Mouse (Mus musculus) megakaryocyte, embryonic 14.5 days (primary cell): ENCODE measurements at regions not wholly inside any gene's neighbourhood (a gene's known extent, or its start where the extent isn't known, plus 50 kb on each side); places are given as distances from the start of the nearest gene placed in this dataset.
A peak's percentile ranks its signal among the peaks of the same experiment; 100 is the strongest.

Experiments used
- H3K27me3 ChIP-seq: replicated peaks from 2 replicates; pipeline ENCODE3; 2012; ENCODE audit warnings: inconsistent platforms
- H3K36me3 ChIP-seq: replicated peaks from 2 replicates; pipeline ENCODE3; 2012; ENCODE audit warnings: low read length, inconsistent platforms, mixed read lengths
- H3K4me1 ChIP-seq: 2 replicates; pipeline ENCODE4 v1.6.1; 2012; ENCODE audit warnings: inconsistent platforms
- H3K4me3 ChIP-seq: replicated peaks from 2 replicates; pipeline ENCODE3; 2012; ENCODE audit warnings: moderate library complexity, mild to moderate bottlenecking, inconsistent platforms
- H3K9me3 ChIP-seq: 2 replicates; pipeline ENCODE4 v1.6.1; 2012; ENCODE audit warnings: inconsistent platforms
- FLI1 ChIP-seq: IDR thresholded peaks from 2 replicates; pipeline ENCODE4 v1.6.1; 2012; ENCODE audit warnings: low read length, inconsistent platforms, mixed read lengths
- GATA1 ChIP-seq: IDR thresholded peaks from 3 replicates; pipeline ENCODE4 v1.6.1; 2012; ENCODE audit warnings: mixed read lengths, low read length, inconsistent platforms, borderline replicate concordance

GRCm38 (mm10) chr2:46055729-46056128 is 938.5 kb upstream of the Zeb2 start:
- no peaks in the 10 kb centered on the region for H3K9me3 ChIP-seq
- TF ChIP-seq GATA1 (no peak), FLI1 (no peak)
- H3K36me3 ChIP-seq, result no peaks in the 10 kb centered on the region
- H3K27me3 ChIP-seq, result no peaks in the 10 kb centered on the region
- H3K4me1 ChIP-seq, result peaks cover 3% of the 10 kb centered on the region; the same call in 1 of the 2 replicates
- H3K4me3 ChIP-seq, result peak overlapping the region; percentile 62

- H3K4me3 ChIP-seq, result no peak overlapping the region
- no peaks in the 10 kb centered on the region for H3K9me3 ChIP-seq
- H3K27me3 ChIP-seq, result no peaks in the 10 kb centered on the region
- no peak for TF ChIP-seq GATA1
- TF ChIP-seq FLI1, result no peak
- H3K36me3 ChIP-seq, result no peaks in the 10 kb centered on the region
- H3K4me1 ChIP-seq, result peaks cover 3% of the 10 kb centered on the region; the same call in 1 of the 2 replicates
These were observed 937.7 kb upstream of the Zeb2 start for GRCm38 (mm10) chr2:46054902-46055301.

- H3K9me3 ChIP-seq, result no peaks in the 10 kb centered on the region
- TF ChIP-seq FLI1, result no peak
- TF ChIP-seq GATA1, result no peak
- no peaks in the 10 kb centered on the region for H3K36me3 ChIP-seq
- no peaks in the 10 kb centered on the region for H3K27me3 ChIP-seq
- H3K4me3 ChIP-seq, result no peak overlapping the region
- no peaks in the 10 kb centered on the region for H3K4me1 ChIP-seq
These were observed 904.7 kb upstream of the Zeb2 start for GRCm38 (mm10) chr2:46021854-46022253.

GRCm38 (mm10) chr2:46013771-46014269 is 896.6 kb upstream of the Zeb2 start:
- Histone ChIP-seq H3K9me3 (no peaks in the 10 kb centered on the region), H3K36me3 (no peaks in the 10 kb centered on the region), H3K27me3 (no peaks in the 10 kb centered on the region), H3K4me1 (no peaks in the 10 kb centered on the region), H3K4me3 (no peak overlapping the region)
- TF ChIP-seq FLI1 (no peak), GATA1 (no peak)

- no peaks in the 10 kb centered on the region for H3K36me3 ChIP-seq
- H3K4me1 ChIP-seq, result no peaks in the 10 kb centered on the region
- TF ChIP-seq GATA1 (no peak), FLI1 (no peak)
- H3K9me3 ChIP-seq, result no peaks in the 10 kb centered on the region
- H3K27me3 ChIP-seq, result no peaks in the 10 kb centered on the region
- no peak overlapping the region for H3K4me3 ChIP-seq
These were observed 895.5 kb upstream of the Zeb2 start for GRCm38 (mm10) chr2:46012716-46013115.

GRCm38 (mm10) chr2:45975157-45975556 is 858.0 kb upstream of the Zeb2 start:
- no peaks in the 10 kb centered on the region for H3K27me3 ChIP-seq
- H3K4me1 ChIP-seq, result peaks cover 10% of the 10 kb centered on the region; the same call in 1 of the 2 replicates
- no peak overlapping the region for H3K4me3 ChIP-seq
- H3K36me3 ChIP-seq, result no peaks in the 10 kb centered on the region
- no peaks in the 10 kb centered on the region for H3K9me3 ChIP-seq
- no peak for TF ChIP-seq GATA1
- TF ChIP-seq FLI1, result no peak

- Histone ChIP-seq H3K4me3 (no peak overlapping the region), H3K9me3 (no peaks in the 10 kb centered on the region), H3K36me3 (no peaks in the 10 kb centered on the region), H3K4me1 (no peaks in the 10 kb centered on the region), H3K27me3 (no peaks in the 10 kb centered on the region)
- TF ChIP-seq FLI1, result no peak
- TF ChIP-seq GATA1, result no peak
These were observed 851.4 kb upstream of the Zeb2 start for GRCm38 (mm10) chr2:45968635-45969034.

GRCm38 (mm10) chr2:45956792-45957330 is 839.7 kb upstream of the Zeb2 start:
- H3K27me3 ChIP-seq, result no peaks in the 10 kb centered on the region
- no peak overlapping the region for H3K4me3 ChIP-seq
- no peaks in the 10 kb centered on the region for H3K9me3 ChIP-seq
- TF ChIP-seq FLI1 (no peak), GATA1 (no peak)
- H3K36me3 ChIP-seq, result no peaks in the 10 kb centered on the region
- H3K4me1 ChIP-seq, result no peaks in the 10 kb centered on the region; the same call in 1 of the 2 replicates

- Histone ChIP-seq H3K9me3 (no peaks in the 10 kb centered on the region), H3K36me3 (no peaks in the 10 kb centered on the region), H3K4me1 (peaks cover 9% of the 10 kb centered on the region; the same call in 1 of the 2 replicates), H3K4me3 (no peak overlapping the region), H3K27me3 (no peaks in the 10 kb centered on the region)
- TF ChIP-seq FLI1 (no peak), GATA1 (no peak)
These were observed 831.6 kb upstream of the Zeb2 start for GRCm38 (mm10) chr2:45948758-45949157.

- Histone ChIP-seq H3K4me1 (no peaks in the 10 kb centered on the region), H3K9me3 (no peaks in the 10 kb centered on the region), H3K36me3 (no peaks in the 10 kb centered on the region), H3K4me3 (no peak overlapping the region), H3K27me3 (no peaks in the 10 kb centered on the region)
- TF ChIP-seq GATA1 (no peak), FLI1 (no peak)
These were observed 808.7 kb upstream of the Zeb2 start for GRCm38 (mm10) chr2:45925791-45926480.

- H3K4me3 ChIP-seq, result no peak overlapping the region
- no peaks in the 10 kb centered on the region for H3K4me1 ChIP-seq
- no peaks in the 10 kb centered on the region for H3K27me3 ChIP-seq
- no peaks in the 10 kb centered on the region for H3K9me3 ChIP-seq
- no peak for TF ChIP-seq FLI1
- no peak for TF ChIP-seq GATA1
- H3K36me3 ChIP-seq, result no peaks in the 10 kb centered on the region
These were observed 791.7 kb upstream of the Zeb2 start for GRCm38 (mm10) chr2:45908871-45909270.
